Mouse (Mus musculus): Measurements from ENCODE around the gene 5730455P16Rik.

- TF ChIP-seq CTCF (IDR thresholded peaks at IDR 0.05; ENCODE audit: low read depth, low read length) (no peak), POLR2A (IDR thresholded peaks at IDR 0.05; ENCODE audit: borderline replicate concordance, low read depth, low read length) (no peak)
Observed at GRCm38 (mm10) chr11:80425247-80425778, 47.5 kb upstream of the 5730455P16Rik start.

Data from bone marrow macrophage, adult 2 months (primary cell).